Mouse (Mus musculus) heart, embryonic 16.5 days (tissue): ENCODE results near the gene Ptprn. TPM values are rescaled to one million over a fixed set of nuclear protein-coding genes. Genes with fewer than 3 reads are reported as not detected.
A peak's percentile ranks its signal among the peaks of the same experiment; 100 is the strongest.

Experiments
- ATAC-seq: fragments of 200-750 bp; cut with Nextera tagmentation; replicated peaks from 2 replicates; pipeline ENCODE4 v1.8.0; 2017; ENCODE audit warnings: moderate number of reproducible peaks; ENCODE audit not compliant: insufficient read depth, low FRiP score; ENCODE audit errors: extremely low read depth
- H3K27ac ChIP-seq: fragments of 300-500 bp; sonication (generic); 2 replicates; pipeline ENCODE4 v1.5.1; 2014; ENCODE audit warnings: mild to moderate bottlenecking, low read length, control low read depth, moderate library complexity
- H3K27me3 ChIP-seq: fragments of 300-500 bp; sonication (generic); 2 replicates; pipeline ENCODE4 v1.6.1; 2014; ENCODE audit warnings: low read length, mixed read lengths; ENCODE audit not compliant: control insufficient read depth, insufficient read depth
- H3K36me3 ChIP-seq: fragments of 300-500 bp; sonication (generic); 2 replicates; pipeline ENCODE4 v1.6.1; 2014; ENCODE audit not compliant: control insufficient read depth, insufficient read depth
- H3K4me1 ChIP-seq: fragments of 300-500 bp; sonication (generic); 2 replicates; pipeline ENCODE4 v1.6.1; 2014; ENCODE audit warnings: low read length, mixed read lengths; ENCODE audit not compliant: control insufficient read depth, insufficient read depth
- H3K4me2 ChIP-seq: fragments of 300-500 bp; sonication (generic); 2 replicates; pipeline ENCODE4 v1.6.1; 2014; ENCODE audit warnings: low read depth, mild to moderate bottlenecking, control low read depth, low read length
- H3K4me3 ChIP-seq: fragments of 300-500 bp; sonication (generic); 2 replicates; pipeline ENCODE4 v1.5.1; 2014; ENCODE audit warnings: mild to moderate bottlenecking, control low read depth, low read length
- H3K9ac ChIP-seq: fragments of 300-500 bp; sonication (generic); 2 replicates; pipeline ENCODE4 v1.6.1; 2014; ENCODE audit warnings: low read length, control low read depth
- H3K9me3 ChIP-seq: fragments of 300-500 bp; sonication (generic); replicated peaks from 2 replicates; pipeline ENCODE4 v1.6.1; 2016; ENCODE audit warnings: low read length; ENCODE audit not compliant: control insufficient read depth
- WGBS: fragments of 180-500 bp; shearing (Covaris S2); extraction: QIAGEN DNeasy Blood & Tissue Kit; methylation state at CpG from one replicate; pipeline ENCODE4 v1.1.7; 2014; 5-methylcytosine and 5-hydroxymethylcytosine counted together
- polyA plus RNA-seq: library from polyadenylated mRNA; unstranded; fragments of >200 nt; fragmentation: Nextera tagmentation; extraction: Ambion mirVana; gene quantifications from 2 replicates; pipeline ENCODE4 v1.2.1, GENCODE M21; 2015

Ptprn gene
- polyA plus RNA-seq, 1 experiment from 2014 or later, result 0.62 TPM

GRCm38 (mm10) chr1:75254625-75255013 is 9.7 kb downstream of the Ptprn start:
- no peaks in the 10 kb centered on the region for H3K9me3 ChIP-seq
- H3K9ac ChIP-seq, result no peak overlapping the region
- no peaks in the 10 kb centered on the region for H3K36me3 ChIP-seq
- no peak overlapping the region for H3K27ac ChIP-seq
- 74% methylated on average over 8 of the region's 8 CpGs for WGBS
- no peak overlapping the region for H3K4me2 ChIP-seq
- ATAC-seq, result no peak
- H3K27me3 ChIP-seq, result no peaks in the 10 kb centered on the region; the same call in 1 of the 2 replicates
- no peak overlapping the region for H3K4me3 ChIP-seq
- peaks cover 4% of the 10 kb centered on the region for H3K4me1 ChIP-seq

- H3K9ac ChIP-seq, result no peak overlapping the region
Observed at GRCm38 (mm10) chr1:75253849-75254624, 10.3 kb downstream of the Ptprn start.

GRCm38 (mm10) chr1:75253029-75253428 is 11.3 kb downstream of the Ptprn start:
- no peak for ATAC-seq

More at GRCm38 (mm10) chr1:75253849-75254624, 10.3 kb downstream of the Ptprn start:
- H3K27ac ChIP-seq, result no peak overlapping the region
- no peaks in the 10 kb centered on the region for H3K36me3 ChIP-seq
- H3K4me1 ChIP-seq, result peaks cover 9% of the 10 kb centered on the region
- no peak for ATAC-seq
- no peaks in the 10 kb centered on the region; the same call in 1 of the 2 replicates for H3K27me3 ChIP-seq
- no peak overlapping the region for H3K4me3 ChIP-seq
- 57% methylated on average over 16 of the region's 16 CpGs for WGBS
- no peaks in the 10 kb centered on the region for H3K9me3 ChIP-seq
- H3K4me2 ChIP-seq, result no peak overlapping the region

DNA sequence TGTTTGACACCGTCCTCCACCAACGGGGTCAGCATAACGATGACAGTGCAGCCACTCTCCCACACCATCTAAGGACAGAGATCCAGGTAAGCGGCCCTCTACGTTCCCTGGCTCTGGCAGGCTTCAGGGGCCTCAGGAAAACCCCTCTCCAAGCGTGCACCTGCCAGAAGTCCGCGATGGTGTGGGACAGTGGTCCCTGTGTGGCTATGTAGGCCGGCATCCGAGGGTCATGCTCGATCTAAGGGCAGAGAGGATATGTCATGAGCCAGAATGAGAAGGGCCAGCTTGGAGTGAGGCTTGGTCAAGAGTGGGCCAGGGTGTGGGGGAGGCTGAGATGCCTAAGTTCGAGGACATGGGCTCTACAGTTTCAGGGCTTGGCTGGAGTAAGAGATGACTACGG is 12.0 kb downstream of the Ptprn start:
- Histone ChIP-seq H3K4me2 (no peak overlapping the region), H3K27ac (no peak overlapping the region), H3K4me3 (no peak overlapping the region), H3K36me3 (no peaks in the 10 kb centered on the region), H3K9ac (no peak overlapping the region), H3K27me3 (no peaks in the 10 kb centered on the region; the same call in 1 of the 2 replicates), H3K9me3 (no peaks in the 10 kb centered on the region), H3K4me1 (peaks cover 25% of the 10 kb centered on the region)
- ATAC-seq, result no peak
- WGBS, result 59% methylated on average over 13 of the region's 13 CpGs

More at GRCm38 (mm10) chr1:75253029-75253428, 11.3 kb downstream of the Ptprn start:
- no peaks in the 10 kb centered on the region for H3K9me3 ChIP-seq
- no peak overlapping the region for H3K9ac ChIP-seq
- H3K27ac ChIP-seq, result no peak overlapping the region
- no peaks in the 10 kb centered on the region for H3K36me3 ChIP-seq
- no peak overlapping the region for H3K4me2 ChIP-seq
- no peak overlapping the region for H3K4me3 ChIP-seq
- no peaks in the 10 kb centered on the region; the same call in 1 of the 2 replicates for H3K27me3 ChIP-seq
- WGBS, result 64% methylated on average over 16 of the region's 16 CpGs
- H3K4me1 ChIP-seq, result peaks cover 18% of the 10 kb centered on the region

DNA sequence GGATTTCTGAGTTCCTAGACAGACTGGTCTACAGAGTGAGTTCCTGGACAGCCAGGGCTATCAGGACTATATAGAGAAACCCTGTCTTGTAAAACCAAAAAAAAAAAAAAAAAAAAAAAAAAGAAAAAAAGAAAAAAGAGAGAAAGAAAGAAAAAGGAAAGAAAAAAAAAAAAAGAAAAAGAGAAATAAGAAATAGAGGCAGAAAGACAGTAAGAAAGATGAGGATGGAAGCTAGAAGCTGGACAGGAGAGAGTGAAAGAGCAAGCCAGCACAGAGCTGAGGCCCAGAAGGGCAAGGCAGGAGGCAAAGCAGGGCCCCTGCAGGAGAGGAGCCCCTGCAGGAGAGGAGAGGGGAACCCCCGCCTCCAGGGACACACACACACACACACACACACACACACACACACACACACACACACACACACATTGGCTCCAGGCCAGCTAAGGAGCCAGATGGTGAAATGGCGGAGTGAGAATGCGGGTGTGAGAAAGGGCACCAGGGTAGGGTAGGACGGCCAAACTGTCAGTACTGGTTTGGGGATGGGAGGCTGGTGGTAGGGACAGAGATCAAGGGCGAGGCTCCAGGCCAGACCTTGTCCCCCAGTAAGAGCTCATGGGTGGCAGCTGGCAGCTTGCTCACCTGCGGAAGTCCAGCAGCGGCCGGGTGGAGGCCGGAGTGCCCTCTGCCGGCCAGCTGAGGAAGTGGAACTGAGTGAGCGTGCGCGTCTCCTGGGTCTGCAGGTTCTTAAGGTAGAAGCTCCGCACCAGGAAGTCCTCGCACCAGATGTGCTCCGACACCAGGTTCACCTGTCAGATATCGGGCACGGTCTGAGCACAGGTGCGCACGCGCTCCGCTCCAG is 13.0 kb downstream of the Ptprn start:
- Histone ChIP-seq H3K4me1 (peaks cover 30% of the 10 kb centered on the region), H3K9ac (peak overlapping the region; percentile 32; the same call in 1 of the 2 replicates), H3K27me3 (no peaks in the 10 kb centered on the region; the same call in 1 of the 2 replicates), H3K27ac (no peak overlapping the region), H3K4me2 (peak overlapping the region; percentile 51), H3K9me3 (no peaks in the 10 kb centered on the region), H3K4me3 (peak overlapping the region; percentile 17), H3K36me3 (no peaks in the 10 kb centered on the region)
- peak; percentile 16; the same call in 1 of the 2 replicates for ATAC-seq
- WGBS, result 7% methylated on average over 21 of the region's 22 CpGs

DNA sequence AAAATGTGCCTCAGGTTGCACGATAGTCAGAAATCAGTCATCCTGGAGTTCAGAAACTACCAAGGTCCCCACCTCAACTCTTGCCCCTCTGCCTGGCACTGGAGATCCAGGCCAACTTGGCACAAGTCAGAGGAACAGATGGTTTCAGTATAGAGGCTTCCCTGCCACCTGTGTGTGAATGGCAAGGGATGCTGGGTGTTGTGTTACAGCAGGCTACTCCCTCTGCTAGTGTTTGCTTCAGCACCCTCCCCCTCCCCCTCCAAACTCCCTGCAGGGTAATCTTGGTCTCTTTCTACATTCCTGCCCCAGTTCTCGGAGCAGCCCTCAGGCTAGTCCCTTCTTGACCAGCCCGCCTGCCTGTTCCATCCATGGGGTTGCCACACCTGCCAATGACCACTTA is 13.8 kb downstream of the Ptprn start:
- H3K4me3 ChIP-seq, result no peak overlapping the region
- no peak overlapping the region for H3K27ac ChIP-seq
- 73% methylated on average over 3 of the region's 3 CpGs for WGBS
- H3K4me1 ChIP-seq, result peaks cover 30% of the 10 kb centered on the region
- no peaks in the 10 kb centered on the region for H3K36me3 ChIP-seq
- no peak overlapping the region for H3K9ac ChIP-seq
- H3K9me3 ChIP-seq, result no peaks in the 10 kb centered on the region
- H3K4me2 ChIP-seq, result no peak overlapping the region
- no peak for ATAC-seq
- H3K27me3 ChIP-seq, result no peaks in the 10 kb centered on the region; the same call in 1 of the 2 replicates

DNA sequence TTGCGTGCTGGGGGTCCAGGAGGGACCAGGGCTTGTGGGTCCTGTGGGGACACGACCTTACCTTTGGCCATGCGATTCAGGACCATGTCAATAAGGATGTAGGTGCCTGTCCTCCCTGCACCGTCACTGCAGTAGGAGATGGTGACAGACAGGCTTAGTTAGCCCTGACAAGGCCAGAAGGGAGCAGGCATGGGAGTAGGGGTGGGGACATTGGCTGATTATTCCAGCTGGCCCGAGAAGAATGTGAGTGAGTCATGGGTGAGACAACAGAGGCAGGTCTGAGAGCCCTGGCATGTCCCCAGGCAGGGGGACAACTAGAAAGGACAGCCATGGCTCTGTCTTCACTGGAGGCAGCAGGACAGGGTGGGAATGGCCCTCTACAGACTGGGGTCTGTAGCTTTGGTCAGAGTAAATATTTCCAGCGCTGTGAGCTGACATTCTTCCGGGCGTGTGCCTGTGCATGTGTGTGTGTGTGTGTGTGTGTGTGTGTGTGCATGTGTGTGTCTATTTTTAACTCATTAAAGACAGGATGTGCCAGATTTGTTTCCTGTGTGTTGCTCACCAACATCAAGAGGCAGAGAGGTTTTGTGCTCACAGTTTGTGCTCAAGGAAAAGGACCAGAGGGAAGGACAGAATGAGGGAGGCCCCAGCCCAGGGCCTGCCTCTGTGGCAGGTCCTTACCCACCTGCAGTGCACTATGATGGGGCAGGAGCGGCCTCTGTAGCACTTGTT is 16.1 kb downstream of the Ptprn start:
- 27% methylated on average over 9 of the region's 9 CpGs for WGBS
- H3K9ac ChIP-seq, result peak overlapping the region; percentile 63
- H3K4me1 ChIP-seq, result peaks cover 30% of the 10 kb centered on the region
- H3K36me3 ChIP-seq, result peaks cover 4% of the 10 kb centered on the region; the same call in 1 of the 2 replicates
- no peak overlapping the region for H3K4me3 ChIP-seq
- H3K27ac ChIP-seq, result peak overlapping the region; percentile 97
- no peaks in the 10 kb centered on the region for H3K9me3 ChIP-seq
- no peaks in the 10 kb centered on the region for H3K27me3 ChIP-seq
- peak; percentile 79 for ATAC-seq
- H3K4me2 ChIP-seq, result peak overlapping the region; percentile 29

DNA sequence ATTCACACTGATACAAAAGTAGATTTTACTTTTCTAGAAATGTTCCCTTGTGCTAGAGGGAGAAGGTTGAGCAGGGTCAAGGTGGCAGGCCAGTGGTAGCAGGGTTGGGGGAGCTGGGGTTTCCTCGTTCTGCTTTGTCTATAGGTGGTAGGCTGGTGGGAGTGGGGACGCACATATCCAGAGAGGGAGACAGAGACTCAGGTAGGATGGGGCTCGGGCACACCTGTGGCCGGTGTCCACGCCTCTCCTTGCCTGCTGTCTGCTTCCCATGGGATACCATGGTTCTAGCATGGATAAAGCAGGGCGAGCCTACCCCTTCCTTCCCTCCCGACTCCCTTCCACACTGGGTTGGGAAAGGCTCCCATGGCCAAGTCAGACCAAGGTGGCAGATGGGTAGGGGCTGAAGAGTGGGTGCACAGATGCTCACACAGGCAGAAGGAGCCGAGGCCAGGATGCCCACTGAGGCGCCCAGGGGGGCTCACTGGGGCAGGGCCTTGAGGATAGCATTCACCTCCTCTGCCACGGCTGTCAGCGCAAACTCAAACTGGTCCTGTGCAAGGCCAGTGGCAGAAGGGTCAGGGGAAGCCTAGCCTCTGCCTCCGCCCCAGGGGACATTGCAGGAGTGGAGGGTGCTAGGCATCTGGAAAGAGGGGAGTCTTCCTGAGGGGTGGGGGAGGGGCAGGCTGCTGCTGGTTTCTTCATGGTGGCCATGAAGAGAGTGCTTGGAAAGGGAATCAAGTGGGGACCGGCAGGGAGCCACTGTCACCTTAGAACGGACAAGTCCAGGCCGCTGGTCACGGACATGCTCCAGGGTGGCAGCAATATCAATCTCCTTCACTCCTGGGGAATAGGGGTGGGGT is 17.0 kb downstream of the Ptprn start:
- Histone ChIP-seq H3K4me2 (peak overlapping the region; percentile 29), H3K4me3 (no peak overlapping the region)
- no peak for ATAC-seq

More for the DNA sequence above, 17.0 kb downstream of the Ptprn start:
- Histone ChIP-seq H3K36me3 (peaks cover 4% of the 10 kb centered on the region; the same call in 1 of the 2 replicates), H3K9ac (peak overlapping the region; percentile 51), H3K27ac (peak overlapping the region; percentile 97), H3K4me1 (peaks cover 30% of the 10 kb centered on the region), H3K9me3 (no peaks in the 10 kb centered on the region), H3K27me3 (no peaks in the 10 kb centered on the region)
- WGBS, result 80% methylated on average over 16 of the region's 16 CpGs
